16 mouse cellular contexts compared by ENCODE assay signal in genomic region chr5:67492893-67493302, GRCm38 (mm10).
A peak's percentile ranks its signal among the peaks of the same experiment; 100 is the strongest.
DNase-seq lines count a peak whose midpoint lies in the region; ATAC-seq and TF ChIP-seq lines count a peak whose summit lies in the region.
"Had no signal": no experiment of that assay in that cellular context is flagged by ENCODE, and none has a peak within 500 bp of the region (broad histone marks: within the 10 kb centered on the region; RNA-seq: fewer than 3 reads in every experiment).

No protein-coding gene starts in this region.

- H3K27me3 ChIP-seq in intestine, embryonic 14.5 days (replicated peaks; ENCODE audit: control insufficient read depth, insufficient read depth, low read length): no peaks in the 10 kb centered on the region
- no peaks in the 10 kb centered on the region for H3K27me3 ChIP-seq in intestine, postnatal 0 days (replicated peaks; ENCODE audit: control insufficient read depth, insufficient read depth, low read length)
- no peaks in the 10 kb centered on the region for H3K27me3 ChIP-seq in midbrain, embryonic 13.5 days
- H3K27me3 ChIP-seq in midbrain, embryonic 16.5 days (ENCODE audit: control insufficient read depth, insufficient read depth, low read depth, low read length): no peaks in the 10 kb centered on the region
- H3K27me3 ChIP-seq in hindbrain, embryonic 14.5 days (ENCODE audit: control insufficient read depth, insufficient read depth, low read length): no peaks in the 10 kb centered on the region
- no peaks in the 10 kb centered on the region for H3K27me3 ChIP-seq in neural tube, embryonic 14.5 days (ENCODE audit: control insufficient read depth, insufficient read depth, low read length)
- H3K27me3 ChIP-seq: CH12.LX, Patski had no signal

- DNase-seq in intestine, embryonic 14.5 days (ENCODE audit: low spot score): no peak
- no peak for DNase-seq in hindbrain, embryonic 14.5 days (ENCODE audit: low spot score)
- no peak for DNase-seq in testis, postnatal 10 days (ENCODE audit: low spot score)
- DNase-seq: adrenal gland, adult 8-10 months; cerebellum, postnatal 14 days; gastrocnemius, postnatal 14 days; heart, postnatal 14 days; right cerebral cortex, postnatal 4 days had no signal

- H3K4me2 ChIP-seq in intestine, embryonic 14.5 days (ENCODE audit: low read length): no peak overlapping the region
- H3K4me2 ChIP-seq in intestine, postnatal 0 days (replicated peaks; ENCODE audit: low read depth): no peak overlapping the region
- H3K4me2 ChIP-seq in midbrain, embryonic 13.5 days (replicated peaks): no peak overlapping the region
- H3K4me2 ChIP-seq in midbrain, embryonic 16.5 days (ENCODE audit: low read length): no peak overlapping the region
- no peak overlapping the region for H3K4me2 ChIP-seq in hindbrain, embryonic 14.5 days (replicated peaks)
- no peak overlapping the region for H3K4me2 ChIP-seq in neural tube, embryonic 14.5 days (ENCODE audit: low read depth, low read length)

- 29% methylated on average over 9 of the region's 9 CpGs for WGBS in intestine, embryonic 14.5 days
- 47% methylated on average over 9 of the region's 9 CpGs for WGBS in intestine, postnatal 0 days
- 25% methylated on average over 9 of the region's 9 CpGs for WGBS in midbrain, embryonic 13.5 days
- 34% methylated on average over 9 of the region's 9 CpGs for WGBS in midbrain, embryonic 16.5 days
- WGBS in hindbrain, embryonic 14.5 days: 15% methylated on average over 9 of the region's 9 CpGs
- 22% methylated on average over 9 of the region's 9 CpGs for WGBS in neural tube, embryonic 14.5 days

- H3K27ac ChIP-seq in intestine, embryonic 14.5 days (ENCODE audit: low read depth): no peak overlapping the region
- H3K27ac ChIP-seq in intestine, postnatal 0 days (ENCODE audit: low read depth, low read length): no peak overlapping the region
- no peak overlapping the region for H3K27ac ChIP-seq in midbrain, embryonic 13.5 days
- H3K27ac ChIP-seq in midbrain, embryonic 16.5 days (ENCODE audit: low read length): no peak overlapping the region
- no peak overlapping the region for H3K27ac ChIP-seq in hindbrain, embryonic 14.5 days
- H3K27ac ChIP-seq in neural tube, embryonic 14.5 days (ENCODE audit: low read depth, low read length): no peak overlapping the region
- H3K27ac ChIP-seq: liver, embryonic 14.5 days had no signal

- ATAC-seq in intestine, embryonic 14.5 days (replicated peaks; ENCODE audit: low FRiP score, low TSS enrichment, low read depth): peak; percentile 23; the same call in 1 of the 2 replicates
- ATAC-seq in intestine, postnatal 0 days: no peak
- ATAC-seq in midbrain, embryonic 13.5 days: peak; percentile 50; the same call in 1 of the 2 replicates
- ATAC-seq in midbrain, embryonic 16.5 days: no peak
- peak; percentile 27; the same call in 1 of the 2 replicates for ATAC-seq in hindbrain, embryonic 14.5 days (ENCODE audit: low FRiP score)
- peak; percentile 48; the same call in 1 of the 2 replicates for ATAC-seq in neural tube, embryonic 14.5 days (ENCODE audit: low read depth)
- ATAC-seq: Patski had no signal

- peaks cover 3% of the 10 kb centered on the region for H3K4me1 ChIP-seq in intestine, embryonic 14.5 days (replicated peaks; ENCODE audit: control insufficient read depth, insufficient read depth, low read length)
- no peaks in the 10 kb centered on the region for H3K4me1 ChIP-seq in intestine, postnatal 0 days (replicated peaks; ENCODE audit: control insufficient read depth, insufficient read depth, low read length)
- H3K4me1 ChIP-seq in midbrain, embryonic 13.5 days (replicated peaks): peaks cover 9% of the 10 kb centered on the region; the same call in 1 of the 2 replicates
- no peaks in the 10 kb centered on the region for H3K4me1 ChIP-seq in midbrain, embryonic 16.5 days (ENCODE audit: control insufficient read depth, insufficient read depth, low read length)
- H3K4me1 ChIP-seq in hindbrain, embryonic 14.5 days (replicated peaks; ENCODE audit: control insufficient read depth, insufficient read depth, low read length): peaks cover 8% of the 10 kb centered on the region
- H3K4me1 ChIP-seq in neural tube, embryonic 14.5 days (ENCODE audit: control insufficient read depth, insufficient read depth, low read length): no peaks in the 10 kb centered on the region

- H3K36me3 ChIP-seq in intestine, embryonic 14.5 days (ENCODE audit: control insufficient read depth, insufficient read depth, low read length): no peaks in the 10 kb centered on the region
- no peaks in the 10 kb centered on the region for H3K36me3 ChIP-seq in intestine, postnatal 0 days (ENCODE audit: control insufficient read depth, insufficient read depth)
- H3K36me3 ChIP-seq in midbrain, embryonic 13.5 days: no peaks in the 10 kb centered on the region
- no peaks in the 10 kb centered on the region for H3K36me3 ChIP-seq in midbrain, embryonic 16.5 days (ENCODE audit: control insufficient read depth, insufficient read depth, low read length)
- no peaks in the 10 kb centered on the region for H3K36me3 ChIP-seq in hindbrain, embryonic 14.5 days (replicated peaks; ENCODE audit: control insufficient read depth, insufficient read depth)
- no peaks in the 10 kb centered on the region for H3K36me3 ChIP-seq in neural tube, embryonic 14.5 days (ENCODE audit: control insufficient read depth, insufficient read depth, low read length)

- no peaks in the 10 kb centered on the region for H3K9me3 ChIP-seq in intestine, embryonic 14.5 days (ENCODE audit: control insufficient read depth, low read length)
- no peaks in the 10 kb centered on the region for H3K9me3 ChIP-seq in intestine, postnatal 0 days (ENCODE audit: control insufficient read depth)
- no peaks in the 10 kb centered on the region for H3K9me3 ChIP-seq in midbrain, embryonic 13.5 days
- H3K9me3 ChIP-seq in midbrain, embryonic 16.5 days (replicated peaks; ENCODE audit: control insufficient read depth, low read length, poor library complexity, severe bottlenecking): no peaks in the 10 kb centered on the region
- no peaks in the 10 kb centered on the region for H3K9me3 ChIP-seq in hindbrain, embryonic 14.5 days (ENCODE audit: control insufficient read depth, low read length)
- no peaks in the 10 kb centered on the region for H3K9me3 ChIP-seq in neural tube, embryonic 14.5 days (ENCODE audit: control insufficient read depth, low read length)

- TF ChIP-seq CTCF in intestine, postnatal 0 days (IDR thresholded peaks at IDR 0.05; ENCODE audit: low read depth): no peak

- H3K9ac ChIP-seq in intestine, embryonic 14.5 days (ENCODE audit: low read length): no peak overlapping the region
- no peak overlapping the region for H3K9ac ChIP-seq in intestine, postnatal 0 days (ENCODE audit: low read depth, low read length)
- H3K9ac ChIP-seq in midbrain, embryonic 13.5 days (replicated peaks): no peak overlapping the region
- H3K9ac ChIP-seq in midbrain, embryonic 16.5 days (ENCODE audit: low read depth, low read length): no peak overlapping the region
- no peak overlapping the region for H3K9ac ChIP-seq in hindbrain, embryonic 14.5 days
- no peak overlapping the region for H3K9ac ChIP-seq in neural tube, embryonic 14.5 days (replicated peaks; ENCODE audit: low read depth, low read length)
- H3K9ac ChIP-seq: liver, embryonic 14.5 days had no signal

- no peak overlapping the region for H3K4me3 ChIP-seq in intestine, embryonic 14.5 days (ENCODE audit: low read depth, low read length)
- H3K4me3 ChIP-seq in intestine, postnatal 0 days (ENCODE audit: low read depth, low read length): no peak overlapping the region
- no peak overlapping the region for H3K4me3 ChIP-seq in midbrain, embryonic 13.5 days (replicated peaks)
- no peak overlapping the region for H3K4me3 ChIP-seq in midbrain, embryonic 16.5 days (ENCODE audit: low read depth, low read length)
- no peak overlapping the region for H3K4me3 ChIP-seq in hindbrain, embryonic 14.5 days (replicated peaks; ENCODE audit: low read length)
- no peak overlapping the region for H3K4me3 ChIP-seq in neural tube, embryonic 14.5 days (ENCODE audit: low read depth, low read length)
- H3K4me3 ChIP-seq: erythroblast, embryonic 14.5 days had no signal

Comparison
In these comparisons a context has a peak if more than half of its experiments do, and no peak if none do; other contexts are left out.
1. ATAC-seq: peak in intestine, embryonic 14.5 days (single experiment), midbrain, embryonic 13.5 days (single experiment), hindbrain, embryonic 14.5 days (single experiment) and neural tube, embryonic 14.5 days (single experiment); none in intestine, postnatal 0 days (single experiment) and midbrain, embryonic 16.5 days (single experiment).